Mouse (Mus musculus) thymus, adult 2 months (tissue): ENCODE measurements around the gene Hyou1.

Experiments
- CTCF ChIP-seq: fragments of 200-500 bp; IDR thresholded peaks from 2 replicates; pipeline ENCODE4 v1.5.1; 2012; ENCODE audit warnings: mild to moderate bottlenecking, control low read depth, low read length, moderate library complexity, borderline replicate concordance; ENCODE audit not compliant: control insufficient read depth, poor library complexity, insufficient read depth; ENCODE audit errors: extremely low read depth
- POLR2A ChIP-seq: fragments of 200-500 bp; IDR thresholded peaks from 2 replicates; pipeline ENCODE4 v1.6.1; 2012; ENCODE audit warnings: mild to moderate bottlenecking, low read length, control low read depth, moderate library complexity; ENCODE audit not compliant: control insufficient read depth, poor library complexity, insufficient read depth; ENCODE audit errors: extremely low read depth

DNA sequence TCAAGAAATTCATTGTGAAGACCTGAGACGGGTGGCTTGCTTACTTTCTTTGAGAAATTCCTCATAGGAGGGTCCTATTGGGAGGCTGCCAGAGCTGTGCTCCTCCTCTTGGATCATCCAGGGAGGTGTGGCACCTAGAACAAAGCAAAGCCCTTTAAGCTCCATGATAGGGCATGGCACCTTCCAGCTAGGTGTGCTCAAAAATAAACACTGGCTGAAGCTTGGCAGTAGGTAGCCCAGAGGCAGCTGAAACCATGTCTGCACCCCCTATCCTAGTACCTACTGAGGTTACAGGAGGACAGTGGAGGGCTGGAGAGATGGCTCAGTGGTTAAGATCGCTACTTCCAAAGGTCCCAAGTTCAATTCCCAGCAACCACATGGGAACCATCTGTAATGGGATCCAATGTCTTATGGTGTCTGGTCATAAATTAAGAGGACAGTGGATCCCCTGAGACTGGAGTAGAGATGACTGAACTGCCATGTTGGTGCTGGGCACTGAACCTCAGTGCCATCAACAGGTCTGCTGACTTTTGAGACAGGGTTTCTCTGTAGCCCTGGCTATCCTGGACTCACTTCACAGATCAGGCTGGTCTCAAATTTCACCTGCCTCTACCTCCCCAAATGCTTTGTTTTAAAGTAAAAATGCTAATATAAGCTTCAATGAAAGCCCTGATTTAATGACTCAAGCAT, 31.5 kb downstream of the Hyou1 start:
- TF ChIP-seq POLR2A (no peak), CTCF (no peak)
